Mouse (Mus musculus) gastrocnemius, adult 18-20 months (tissue): Measurements from ENCODE around the gene Gm20388. TPM values are rescaled to one million over a fixed set of nuclear protein-coding genes. Genes with fewer than 3 reads are reported as not detected.

Experiments
- DNase-seq: peaks from one replicate; pipeline ENCODE4 v3.0.0; 2021; ENCODE audit warnings: low spot score
- total RNA-seq, 2 experiments: library from RNA; stranded (reverse); gene quantifications; 2 replicates each; pipeline ENCODE4 v1.2.3; 2021

Gene Gm20388
- total RNA-seq, 2 experiments from 2014 or later = 10.5 to 12.3 TPM

DNA sequence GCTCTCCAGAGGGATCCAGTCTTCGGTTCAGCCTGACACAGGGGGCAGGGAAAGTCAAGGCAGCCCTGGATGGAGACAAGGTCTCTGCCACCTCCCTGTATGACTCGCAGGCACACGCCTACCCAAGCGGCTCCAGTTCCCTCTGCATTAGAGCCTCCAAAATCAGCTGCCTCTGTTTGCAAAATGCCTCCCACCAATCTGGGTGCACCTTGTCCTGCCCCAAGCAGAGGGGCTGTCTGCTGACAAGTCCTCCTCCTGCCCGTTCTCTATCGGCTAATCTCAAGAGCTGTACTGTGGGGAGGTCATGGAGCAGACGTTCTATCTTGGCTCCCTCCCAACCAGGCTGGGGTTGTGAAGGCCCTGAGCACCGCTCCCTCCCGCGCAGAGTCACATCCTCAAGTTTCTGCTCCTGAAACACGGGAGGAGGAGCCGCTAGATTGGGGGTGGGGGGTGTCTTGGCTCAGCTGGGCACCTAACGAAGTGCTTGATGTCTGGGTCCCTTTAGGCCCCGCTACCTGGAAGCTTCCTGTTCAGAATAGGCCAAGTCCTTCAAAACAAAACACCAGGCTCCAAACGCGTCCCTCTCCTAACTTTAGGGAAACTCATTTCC lies 2564.4 kb downstream of the Gm20388 start:
- DNase-seq = peak; percentile 32

- DNase-seq = peak; percentile 88
These were observed 2565.1 kb downstream of the Gm20388 start, which contains the start of the genes Rnf166 and Ctu2 for GRCm38 (mm10) chr8:122475580-122476320. Rnf166 (minus strand) TSS chr8:122476064. Ctu2 (plus strand) TSS chr8:122476143.

- no peak for DNase-seq
These were observed 2571.8 kb downstream of the Gm20388 start for GRCm38 (mm10) chr8:122482448-122482847.

DNA sequence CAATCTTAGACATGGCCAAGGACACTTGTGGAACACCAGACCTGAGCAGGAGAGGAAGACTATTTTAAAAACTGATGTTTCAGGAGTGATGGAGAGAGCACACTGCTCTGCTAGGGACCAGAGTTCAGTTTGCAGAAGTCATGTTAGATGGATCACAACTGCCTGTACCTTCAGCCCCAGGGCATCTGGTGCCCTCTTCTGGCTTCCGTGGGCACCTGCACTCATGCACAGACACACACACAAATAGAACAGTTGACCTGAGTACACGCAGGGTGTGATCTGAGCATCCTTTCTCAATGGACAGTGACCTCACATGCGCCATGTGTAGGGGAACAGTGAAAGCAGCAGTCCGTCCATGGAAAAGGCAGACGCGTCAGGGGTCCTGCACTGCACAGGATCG lies 2573.2 kb downstream of the Gm20388 start:
- DNase-seq = no peak

DNA sequence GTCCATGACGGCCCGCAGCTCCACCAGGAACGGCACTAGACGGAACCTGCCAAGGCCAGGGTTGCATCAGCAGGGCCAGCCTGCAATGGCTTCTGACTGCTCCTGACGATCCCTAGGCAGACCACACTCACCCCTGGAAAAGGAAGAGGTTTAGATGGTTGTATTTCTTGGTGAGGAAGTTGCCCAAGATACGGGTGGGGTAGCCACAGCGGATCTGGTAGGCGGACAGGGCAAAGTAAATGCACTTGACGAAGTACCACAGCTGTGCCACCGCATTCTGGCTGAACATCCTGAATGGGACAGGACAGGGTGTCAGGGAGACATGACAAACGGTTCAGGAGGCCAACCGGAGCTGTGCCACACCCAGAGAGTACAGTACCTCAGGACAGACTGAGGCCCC lies 2574.2 kb downstream of the Gm20388 start:
- DNase-seq = no peak

DNA sequence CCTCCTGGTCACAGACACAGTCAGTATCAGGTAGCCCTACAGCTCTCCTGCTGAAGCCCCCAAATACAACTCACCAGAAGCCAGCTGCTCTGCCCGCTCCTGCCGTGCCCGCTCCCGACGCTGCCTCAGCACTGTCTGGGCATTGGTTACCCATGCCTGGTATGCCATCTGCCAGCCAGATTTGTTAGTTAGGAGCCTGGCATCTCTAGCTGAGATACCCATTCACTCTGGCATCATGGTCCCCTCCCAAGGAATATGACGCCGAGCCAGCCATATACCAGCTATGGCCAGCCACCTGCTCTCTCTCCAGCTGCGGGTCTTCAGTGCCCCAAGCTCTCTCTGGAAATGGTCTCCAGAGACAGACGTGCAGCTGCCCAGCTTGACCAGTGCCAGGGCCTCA lies 2577.7 kb downstream of the Gm20388 start:
- DNase-seq = no peak

DNA sequence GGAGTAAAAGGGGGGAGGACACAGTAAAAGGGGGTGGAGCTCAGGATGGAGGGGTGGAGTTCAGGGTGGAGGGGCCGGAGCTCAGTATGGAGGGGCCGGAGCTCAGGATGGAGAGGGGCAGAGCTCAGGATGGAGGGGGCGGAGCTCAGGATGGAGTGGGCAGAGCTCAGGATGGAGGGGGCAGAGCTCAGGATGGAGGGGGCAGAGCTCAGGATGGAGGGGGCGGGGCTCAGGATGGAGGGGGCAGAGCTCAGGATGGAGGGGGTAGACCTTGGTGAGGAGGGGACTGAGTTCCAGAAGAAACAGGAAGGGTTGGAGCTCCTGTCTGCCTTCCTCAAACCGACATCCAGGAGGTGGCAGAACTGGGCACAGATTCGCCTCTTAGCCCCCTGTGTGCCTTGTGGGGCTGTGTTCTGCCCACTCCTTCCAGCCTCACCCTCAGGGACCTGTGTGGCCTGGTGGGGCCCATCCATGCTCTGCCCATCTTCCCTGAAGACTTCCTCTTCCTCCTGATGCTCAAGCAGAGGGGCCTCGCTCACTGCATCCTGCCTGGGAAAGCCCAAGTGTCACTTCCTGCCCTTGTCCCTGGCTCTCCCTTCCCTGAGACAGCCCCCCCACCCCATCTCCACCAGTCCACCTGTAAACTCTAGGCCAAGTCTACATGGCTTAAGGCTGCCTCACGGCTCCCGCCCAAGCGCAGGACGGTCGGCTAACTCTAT lies 2586.5 kb downstream of the Gm20388 start:
- DNase-seq = no peak

DNA sequence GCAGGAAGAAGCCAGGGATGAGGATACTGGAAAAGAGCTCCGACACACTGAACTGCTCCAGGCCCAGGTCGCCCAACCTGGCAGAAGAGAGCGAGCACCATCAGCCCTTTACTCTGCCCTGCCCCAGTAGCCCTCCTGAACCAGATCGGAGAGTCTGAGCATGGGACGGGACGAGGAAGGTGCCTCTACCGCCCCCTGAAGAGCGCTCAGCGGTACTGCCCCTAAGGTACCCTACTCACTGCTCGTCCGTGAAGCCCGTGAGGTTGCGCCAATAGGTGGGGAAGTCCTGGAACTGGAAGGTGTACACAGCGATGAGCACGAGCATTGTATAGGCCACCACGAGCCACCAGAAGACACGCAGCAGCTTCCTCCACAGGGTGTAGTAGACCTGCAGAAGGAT lies 2587.3 kb downstream of the Gm20388 start:
- no peak for DNase-seq

- peak; percentile 82 for DNase-seq
These were observed 2590.2 kb downstream of the Gm20388 start for GRCm38 (mm10) chr8:122500856-122501255.

GRCm38 (mm10) chr8:122511552-122511951 lies 2600.9 kb downstream of the Gm20388 start:
- DNase-seq = peak; percentile 62

DNA sequence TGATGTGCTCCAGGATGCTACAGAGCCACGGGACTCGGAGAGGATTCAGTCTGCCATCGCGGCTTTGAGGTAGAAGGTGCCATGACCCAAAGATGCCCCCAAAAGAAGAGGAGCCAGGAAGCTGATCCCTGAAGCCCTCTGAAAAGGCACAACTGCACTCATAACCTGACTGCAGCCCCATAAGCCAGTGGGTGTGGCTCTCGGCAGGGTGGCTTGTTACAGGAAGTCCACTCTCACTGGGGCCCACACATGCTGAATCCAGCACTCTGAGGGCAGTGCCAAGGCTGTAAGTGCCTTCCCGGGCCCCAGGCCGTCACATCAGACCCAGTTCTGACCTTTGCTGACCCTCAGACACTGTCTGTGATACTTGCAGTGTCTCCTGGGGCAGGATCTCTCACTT lies 2601.8 kb downstream of the Gm20388 start:
- DNase-seq = no peak

- DNase-seq = no peak
These were observed 2605.1 kb downstream of the Gm20388 start for GRCm38 (mm10) chr8:122515699-122516098.

DNA sequence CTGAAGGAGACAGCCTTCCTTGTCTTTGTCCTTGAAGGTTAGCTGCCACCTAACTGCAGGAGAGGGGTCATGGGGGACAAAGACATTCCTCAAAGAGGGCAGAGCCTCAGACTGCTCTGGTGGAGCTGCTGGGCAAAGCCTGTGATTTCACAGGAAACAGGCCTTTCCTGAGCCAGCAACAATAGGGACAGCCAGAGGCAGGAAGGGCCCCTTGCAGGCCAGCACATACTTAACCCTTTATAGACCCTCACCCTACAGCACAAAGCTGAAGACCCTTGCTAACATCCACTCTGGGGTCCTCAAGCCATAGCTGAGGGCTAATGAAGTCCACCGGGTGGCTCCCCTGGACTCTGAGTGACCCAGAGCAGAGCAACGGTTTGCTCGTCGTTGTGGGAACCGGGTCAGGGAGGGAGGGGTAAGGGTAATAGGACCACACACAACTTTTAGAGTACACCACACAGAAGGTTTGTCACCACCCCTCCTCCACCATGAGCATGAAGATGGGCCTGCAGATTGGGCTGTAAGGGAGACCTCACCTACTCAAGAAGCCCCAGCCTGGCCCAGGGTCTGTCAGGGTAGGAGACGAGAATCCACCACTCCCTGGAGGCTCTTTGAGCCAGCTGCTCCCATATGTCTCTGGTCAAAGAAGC lies 2607.0 kb downstream of the Gm20388 start:
- DNase-seq = no peak

GRCm38 (mm10) chr8:122520611-122521010 lies 2610.0 kb downstream of the Gm20388 start:
- DNase-seq = no peak

- DNase-seq = no peak
These were observed 2612.4 kb downstream of the Gm20388 start for GRCm38 (mm10) chr8:122522796-122523651.

- DNase-seq = no peak
These were observed 2613.2 kb downstream of the Gm20388 start for GRCm38 (mm10) chr8:122523652-122524360.

DNA sequence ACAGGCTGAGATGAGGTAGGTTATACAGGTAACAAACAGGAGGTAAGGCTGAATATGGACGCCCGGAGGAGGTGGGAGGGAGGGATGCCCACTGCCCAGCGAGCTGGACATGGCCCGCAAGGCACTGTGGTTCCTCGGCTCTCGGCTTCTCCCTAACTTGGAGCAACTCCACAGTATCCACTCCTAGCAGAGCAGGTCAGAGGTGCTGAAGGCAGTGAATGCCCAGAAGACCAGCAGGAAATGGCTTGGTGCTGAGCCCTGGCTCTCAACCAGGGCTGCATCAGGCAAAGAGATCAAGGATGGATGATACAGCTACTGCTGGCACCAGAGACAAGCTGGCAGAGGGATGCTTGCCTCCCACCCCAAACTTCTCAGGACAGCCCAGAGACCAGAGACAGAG lies 2613.9 kb downstream of the Gm20388 start:
- DNase-seq = no peak

GRCm38 (mm10) chr8:122525004-122525403 lies 2614.4 kb downstream of the Gm20388 start:
- no peak for DNase-seq

DNA sequence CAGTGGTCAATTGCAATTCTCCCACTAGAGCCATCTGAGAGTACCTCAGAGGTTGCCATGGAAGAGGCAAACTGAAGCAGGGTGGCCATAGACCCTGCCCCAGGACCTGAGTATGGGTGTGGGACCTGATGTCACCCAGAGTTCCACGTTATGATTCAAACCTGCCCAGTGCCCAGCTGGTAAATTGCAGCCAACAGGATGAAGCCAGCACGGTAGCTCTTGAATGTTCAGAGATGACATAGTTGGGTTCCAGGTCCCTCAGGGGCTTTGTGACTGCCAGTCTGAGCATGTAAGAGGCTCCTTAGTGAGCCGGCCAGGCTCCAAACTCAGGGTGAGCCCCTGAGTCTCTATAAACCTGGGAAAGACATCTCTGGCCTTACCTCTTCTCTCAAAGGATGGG lies 2615.4 kb downstream of the Gm20388 start:
- DNase-seq = no peak

DNA sequence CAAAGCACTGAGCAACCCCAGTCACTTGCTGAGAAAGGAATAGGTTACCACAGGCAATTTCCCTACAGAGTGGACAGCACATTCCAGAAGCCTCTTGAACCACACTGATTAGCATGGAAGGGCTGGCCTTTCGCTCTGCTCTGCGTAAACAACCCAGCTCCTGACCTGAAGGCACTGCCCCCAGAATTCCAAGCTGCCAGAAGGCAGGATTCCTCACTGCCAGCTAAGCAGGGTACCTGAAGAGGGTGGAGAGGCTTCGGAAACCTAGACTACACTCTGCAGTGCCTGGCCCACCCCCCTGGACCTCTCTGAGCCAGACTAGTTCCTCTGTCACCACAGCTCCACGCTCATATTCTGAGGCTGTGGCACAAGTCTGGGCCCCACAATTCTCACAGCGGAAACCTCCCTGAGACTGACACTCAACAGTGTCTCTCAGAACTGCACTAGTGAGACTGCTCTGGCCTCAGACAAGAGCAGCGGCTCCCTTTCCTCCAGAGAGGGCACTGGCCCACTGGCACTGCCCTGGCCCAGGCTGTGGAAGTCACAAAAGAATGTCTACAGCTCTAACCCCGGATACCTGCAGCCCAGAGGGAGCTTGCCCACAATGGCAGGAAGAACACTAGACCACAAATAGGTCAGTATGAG lies 2616.0 kb downstream of the Gm20388 start:
- DNase-seq = no peak
